Mouse (Mus musculus): ENCODE data around the gene Cbx1.

- TF ChIP-seq ZNF384 (IDR thresholded peaks at IDR 0.05; ENCODE audit: low read depth, low read length) = no peak
- no peak for TF ChIP-seq ELF1 (IDR thresholded peaks at IDR 0.05; ENCODE audit: low read depth, low read length)
- no peak for TF ChIP-seq CHD2 (IDR thresholded peaks at IDR 0.05; ENCODE audit: low read length)
- TF ChIP-seq MAFK (IDR thresholded peaks at IDR 0.05; ENCODE audit: borderline replicate concordance, low read depth, low read length) = no peak
- no peak for TF ChIP-seq TCF12 (IDR thresholded peaks at IDR 0.05; ENCODE audit: low read depth, low read length)
- no peak for TF ChIP-seq MAX (IDR thresholded peaks at IDR 0.05; ENCODE audit: low read length)
- no peak for TF ChIP-seq POLR2AphosphoS2 (IDR thresholded peaks at IDR 0.05; ENCODE audit: low read length)
- no peak; a peak in 1 of 6 replicates for TF ChIP-seq CTCF (IDR thresholded peaks at IDR 0.05 in 2 of 3, conservative IDR thresholded peaks at IDR 0.05 in 1 of 3; ENCODE audit: control insufficient read depth in 1 of 3, insufficient read depth in 1 of 3, low read depth in 2 of 3, low read length in 3 of 3, poor library complexity in 1 of 3, severe bottlenecking in 1 of 3)
- TF ChIP-seq EP300 (IDR thresholded peaks at IDR 0.05; ENCODE audit: low read depth in 1 of 2, low read length in 2 of 2) = no peak
These were observed 1.1 kb downstream of the Cbx1 start for GRCm38 (mm10) chr11:96789990-96790389.

All from MEL (cell line).